Mouse (Mus musculus) thymus, adult 2 months (tissue): ENCODE data around the gene Grwd1.
"Not testable (repeated sequence)": the region's sequence is repeated elsewhere in the genome, so short reads cannot be mapped to it uniquely, and the experiment has no call there.

ENCODE experiments used
- CTCF ChIP-seq: fragments of 200-500 bp; IDR thresholded peaks from 2 replicates; pipeline ENCODE4 v1.5.1; 2012; ENCODE audit warnings: mild to moderate bottlenecking, control low read depth, low read length, moderate library complexity, borderline replicate concordance; ENCODE audit not compliant: control insufficient read depth, poor library complexity, insufficient read depth; ENCODE audit errors: extremely low read depth
- POLR2A ChIP-seq: fragments of 200-500 bp; IDR thresholded peaks from 2 replicates; pipeline ENCODE4 v1.6.1; 2012; ENCODE audit warnings: mild to moderate bottlenecking, low read length, control low read depth, moderate library complexity; ENCODE audit not compliant: control insufficient read depth, poor library complexity, insufficient read depth; ENCODE audit errors: extremely low read depth

DNA sequence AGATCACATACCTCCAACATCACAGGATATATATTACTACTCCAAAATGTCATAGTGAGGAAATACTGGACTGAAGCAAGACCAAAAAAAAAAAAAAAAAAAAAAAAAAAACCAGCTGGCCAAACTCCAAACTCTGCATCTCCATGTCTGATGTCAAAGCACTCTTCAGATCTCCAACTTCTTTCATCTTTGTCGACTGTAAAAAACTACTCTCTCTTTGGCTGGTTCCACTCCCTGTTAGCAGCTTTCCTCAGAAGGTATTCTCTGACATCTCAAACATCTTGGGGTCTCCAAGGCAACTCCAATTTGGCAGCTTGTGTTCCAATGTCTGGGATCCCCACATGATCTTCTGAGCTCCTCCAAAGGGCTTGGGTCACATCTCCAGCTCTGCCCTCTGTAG lies 47.5 kb upstream of the Grwd1 start, which contains the start of gene Grin2d:
- not testable (repeated sequence) for TF ChIP-seq CTCF, POLR2A
